Mouse (Mus musculus): ENCODE results near the gene Acox3.
"Not testable (repeated sequence)": the region's sequence is repeated elsewhere in the genome, so short reads cannot be mapped to it uniquely, and the experiment has no call there.

Acox3 gene

DNA sequence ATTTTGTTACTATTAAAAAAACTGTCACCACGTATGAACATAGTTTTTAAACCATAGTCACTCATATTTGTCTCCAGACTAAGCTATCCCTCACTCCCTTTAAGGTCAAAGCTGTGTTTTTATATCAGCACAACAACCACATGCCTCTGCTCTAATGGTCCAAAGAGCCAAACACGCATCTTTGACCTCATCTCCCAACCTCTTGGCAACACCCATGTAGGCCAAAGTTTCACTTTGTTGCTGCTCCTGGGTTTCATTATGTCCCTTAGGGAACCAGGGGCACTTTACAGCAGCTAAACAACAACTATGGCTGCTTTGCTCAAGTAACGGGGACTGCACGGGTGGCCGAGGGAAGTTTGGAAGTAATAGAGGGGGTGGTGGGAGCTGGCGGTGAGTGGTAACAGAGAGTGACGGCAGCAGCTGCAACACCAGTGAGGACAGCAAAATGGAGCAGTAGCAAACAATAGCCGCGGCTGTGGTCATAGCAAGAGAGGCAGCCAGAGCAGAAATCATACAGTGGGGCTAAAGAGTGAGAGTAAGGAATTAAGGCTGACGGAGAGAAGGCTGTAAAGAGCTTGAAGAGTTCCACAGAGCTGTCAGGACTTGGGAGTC, 6.3 kb upstream of the Acox3 start:
- DNase-seq (ENCODE audit: low spot score): no peak

DNA sequence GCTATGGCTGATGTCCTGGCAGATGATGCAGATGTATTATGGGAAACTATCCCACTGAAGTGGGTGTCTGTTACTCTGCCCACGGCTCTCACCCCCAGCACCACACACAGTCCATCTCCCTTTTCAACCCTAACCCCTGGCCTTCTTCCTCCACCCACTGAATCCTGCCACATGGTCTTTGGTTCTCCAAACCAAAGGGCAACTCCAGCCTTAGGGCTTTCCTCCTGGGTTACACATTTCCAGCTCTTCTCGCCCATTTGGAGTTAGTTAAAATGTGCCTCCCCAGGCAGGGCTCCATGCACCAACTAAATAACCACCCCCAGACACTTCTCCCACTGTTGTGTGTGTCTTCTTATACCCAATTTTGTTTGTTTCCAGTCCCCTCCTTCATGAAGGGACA, 4.4 kb upstream of the Acox3 start:
- DNase-seq (ENCODE audit: low spot score): no peak

DNA sequence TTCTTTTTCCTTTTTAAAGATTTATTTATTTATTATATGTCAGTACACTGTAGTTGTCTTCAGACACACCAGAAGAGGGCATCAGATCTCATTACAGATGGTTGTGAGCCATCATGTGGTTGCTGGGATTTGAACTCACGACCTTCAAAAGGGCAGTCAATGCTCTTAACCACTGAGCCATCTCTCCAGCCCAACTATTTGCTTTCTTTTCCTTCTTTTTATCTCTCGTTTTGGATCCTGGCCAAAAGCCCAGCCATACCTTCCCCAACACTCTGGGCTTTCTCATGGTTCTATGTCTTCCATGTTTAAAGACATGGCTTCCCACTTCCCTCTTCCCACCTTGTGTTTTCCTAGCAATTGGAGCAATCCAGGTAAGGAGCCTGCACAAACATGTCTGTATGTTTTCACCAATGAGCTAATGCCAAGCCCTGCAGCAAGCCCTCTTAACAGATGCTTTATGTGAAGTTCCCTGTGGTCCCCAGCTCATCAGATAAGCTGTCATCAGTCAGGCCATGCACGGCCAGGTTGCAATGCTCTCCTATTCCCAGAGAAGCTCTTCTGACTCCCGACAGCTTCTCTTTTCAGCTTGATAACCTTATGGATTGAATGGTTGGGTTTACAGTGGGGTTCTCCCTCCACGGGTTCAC, 3.5 kb upstream of the Acox3 start:
- DNase-seq (ENCODE audit: low spot score): no peak

DNA sequence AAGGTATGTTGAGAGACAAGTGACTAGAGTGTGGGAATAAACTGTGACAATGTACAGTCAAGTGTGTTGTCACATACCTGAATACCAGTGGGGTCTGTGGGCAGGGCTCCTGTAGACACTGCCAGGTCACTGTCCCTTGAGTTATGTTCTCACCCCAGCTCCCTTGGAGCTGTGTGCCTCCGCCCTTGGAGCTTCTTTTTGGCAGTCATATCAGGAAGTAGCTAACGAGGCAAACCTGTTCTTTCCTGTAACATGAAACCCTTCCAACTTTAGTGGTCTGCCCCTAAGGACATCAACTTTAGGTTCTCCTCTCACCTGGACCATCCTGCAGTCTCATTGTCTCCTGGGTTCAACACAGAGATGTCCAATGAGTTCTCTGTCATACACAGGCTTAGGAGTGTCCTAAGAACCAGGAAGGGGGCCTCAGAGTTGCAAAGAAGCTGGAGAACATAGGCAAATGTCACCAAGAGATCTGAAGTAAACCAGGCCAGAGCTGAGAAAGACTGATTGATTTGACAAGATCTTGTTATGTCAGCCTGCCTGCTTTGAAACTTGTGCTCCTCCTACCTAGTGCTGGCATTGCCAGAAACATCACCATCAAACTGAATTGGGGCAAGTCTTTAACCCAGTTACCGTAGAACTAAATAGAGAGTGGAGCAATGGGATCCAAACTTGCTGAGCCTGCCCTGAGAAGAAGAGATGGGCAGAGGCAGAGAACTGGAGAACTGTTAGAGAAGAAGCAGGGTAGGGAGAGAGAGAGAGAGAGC, 2.5 kb upstream of the Acox3 start:
- DNase-seq (ENCODE audit: low spot score): no peak

DNA sequence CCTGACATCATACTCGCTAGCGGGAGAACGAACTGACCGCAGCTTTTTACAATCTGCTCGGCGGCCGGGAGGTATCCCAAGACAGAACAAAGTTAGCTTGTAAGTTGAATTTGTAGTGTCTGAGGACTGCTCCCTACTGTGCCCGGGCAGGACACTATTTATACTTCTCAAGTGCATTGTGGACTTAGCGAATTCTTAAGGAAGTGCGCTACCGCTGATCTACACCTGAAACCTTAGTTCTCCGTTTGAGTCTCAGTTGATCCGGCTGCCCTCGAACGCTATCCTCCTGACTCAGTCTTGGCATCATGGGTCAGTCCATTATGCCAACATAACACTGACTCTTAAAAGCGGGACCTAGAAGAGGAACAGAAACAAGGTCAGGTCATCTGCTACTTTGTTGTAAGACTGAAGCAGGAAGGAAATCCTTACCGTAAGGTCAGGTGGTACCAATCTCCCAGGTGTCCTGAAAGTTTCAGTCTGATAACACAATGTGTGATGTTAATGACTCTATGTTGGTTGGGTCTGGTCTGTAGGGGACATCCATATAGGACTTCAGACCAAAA, 462 bp downstream of the Acox3 start:
- DNase-seq (ENCODE audit: low spot score): no peak

DNA sequence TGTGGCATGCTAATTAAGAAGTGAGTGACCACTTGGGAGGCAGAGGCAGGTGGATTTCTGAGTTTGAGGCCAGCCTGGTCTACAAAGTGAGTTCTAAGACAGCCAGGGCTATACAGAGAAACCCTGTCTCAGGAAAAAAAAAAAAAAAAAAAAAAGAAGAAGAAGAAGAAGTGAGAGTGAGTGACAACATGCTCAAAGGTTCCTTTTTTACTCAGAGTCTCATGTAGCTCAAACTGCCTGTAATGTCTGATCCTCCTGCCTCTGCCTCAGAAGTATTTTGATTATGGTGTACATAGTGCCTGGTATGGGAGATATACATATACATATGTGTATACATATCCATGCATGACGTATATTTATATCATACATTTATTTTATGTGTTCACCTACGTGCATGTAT, 1.4 kb downstream of the Acox3 start:
- not testable (repeated sequence) for DNase-seq (ENCODE audit: low spot score)

DNA sequence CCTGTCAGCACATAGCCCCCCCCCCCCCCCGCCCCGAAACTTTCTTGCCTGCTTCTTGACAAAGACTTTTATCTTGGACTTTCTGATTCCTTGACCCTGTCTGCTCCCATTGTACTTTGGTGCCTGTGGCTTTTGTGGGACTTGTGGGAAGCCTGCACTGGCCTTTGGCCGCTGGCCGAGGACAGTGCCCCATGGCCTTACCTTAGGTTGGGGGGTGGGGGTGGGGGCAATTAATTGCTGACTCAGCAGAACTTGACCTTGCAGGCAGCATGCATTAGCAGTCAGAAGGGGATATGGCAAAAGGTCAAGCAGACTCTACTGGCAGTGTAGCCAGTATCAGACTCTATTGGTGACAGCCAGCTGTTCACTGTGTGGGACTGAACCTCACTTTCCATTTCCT, 8.7 kb downstream of the Acox3 start:
- DNase-seq (ENCODE audit: low spot score): no peak

DNA sequence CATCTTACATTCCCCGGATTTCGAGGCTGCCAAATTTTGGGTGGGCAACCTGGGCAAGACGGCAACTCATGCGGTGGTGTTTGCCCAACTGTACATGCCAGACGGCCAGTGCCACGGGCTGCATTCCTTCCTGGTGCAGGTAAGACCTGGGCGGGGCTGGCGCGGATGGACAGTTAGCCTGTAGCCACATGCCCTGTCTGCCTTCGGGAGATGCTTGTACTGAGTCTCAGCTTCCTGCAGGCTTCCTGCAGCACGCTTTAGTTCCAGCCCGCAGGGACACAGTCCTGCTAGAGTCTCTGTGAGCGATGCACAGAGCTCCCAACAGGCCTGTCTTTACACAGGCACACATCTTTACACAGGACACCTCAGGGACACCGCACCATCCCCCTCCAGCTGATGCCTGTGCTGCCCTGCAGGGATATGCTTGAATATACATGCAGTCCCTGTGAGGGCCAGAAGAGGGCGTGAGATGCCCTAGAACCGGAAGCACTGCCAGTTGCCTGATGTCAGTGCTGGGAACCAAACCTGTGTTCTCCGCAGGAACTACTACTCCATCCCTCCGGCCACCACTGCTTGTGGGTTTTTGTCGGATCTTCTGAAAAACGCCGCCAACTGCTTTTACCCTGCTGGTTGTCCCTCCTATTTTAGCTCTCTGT, 9.4 kb downstream of the Acox3 start:
- DNase-seq (ENCODE audit: low spot score): no peak

DNA sequence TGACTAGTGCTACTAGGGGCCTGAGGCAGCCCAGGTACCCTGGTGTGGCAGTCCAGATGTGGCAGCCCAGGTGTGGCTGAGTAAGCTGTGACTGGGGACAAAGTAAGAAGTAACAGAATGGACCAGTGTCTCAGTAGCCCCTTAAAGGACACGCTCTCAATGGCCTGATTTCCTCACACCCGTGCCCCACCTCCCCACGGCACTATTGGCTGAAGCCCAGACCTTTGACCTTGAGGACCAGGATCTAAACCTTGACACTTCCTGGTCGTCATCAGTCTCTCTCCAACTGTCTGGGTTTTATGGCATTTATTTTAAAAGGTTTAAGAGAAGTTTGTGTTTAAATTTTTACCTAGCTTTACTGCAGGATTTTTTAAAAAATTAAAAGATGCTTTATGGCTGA, 10.0 kb downstream of the Acox3 start:
- DNase-seq (ENCODE audit: low spot score): no peak

DNA sequence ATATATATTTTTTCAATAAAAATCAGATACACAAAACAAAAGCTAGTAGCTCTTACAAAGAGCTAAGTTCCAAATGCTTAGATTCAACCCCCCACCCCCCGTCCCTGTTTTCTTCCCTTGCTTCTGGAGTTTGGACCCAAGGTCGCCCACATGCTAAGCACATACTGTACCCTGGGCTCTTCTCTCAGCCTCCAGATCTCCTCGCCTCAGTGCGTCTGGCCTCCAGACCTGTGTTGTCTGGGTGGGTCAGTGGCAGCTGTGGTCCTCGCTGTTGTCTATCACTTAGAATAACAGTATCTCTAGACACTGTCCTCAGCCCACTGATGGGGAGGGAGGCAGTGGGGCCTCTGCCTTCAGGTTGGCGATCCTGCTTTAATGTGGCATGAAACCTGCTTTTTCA, 10.4 kb downstream of the Acox3 start:
- DNase-seq (ENCODE audit: low spot score): no peak

DNA sequence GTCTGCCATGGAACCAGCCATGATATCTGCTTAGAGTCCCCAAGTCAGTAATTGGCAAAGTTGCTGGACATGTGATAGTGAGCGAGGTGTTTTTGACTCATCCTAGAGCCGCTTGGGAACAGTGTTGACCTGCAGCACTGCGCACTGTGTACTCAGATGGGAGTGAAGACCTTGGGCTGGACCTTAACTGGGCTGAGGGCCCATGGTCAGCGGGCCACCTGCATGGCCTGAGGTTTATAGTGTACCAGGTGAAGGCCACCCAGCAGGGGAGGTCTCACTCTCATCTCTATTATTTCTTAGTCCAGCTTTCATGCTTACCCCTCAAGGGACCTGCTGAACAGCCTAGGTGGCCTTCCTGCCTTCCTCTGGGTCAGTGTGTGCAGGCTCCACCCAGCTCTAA, 11.9 kb downstream of the Acox3 start:
- no peak for DNase-seq (ENCODE audit: low spot score)

DNA sequence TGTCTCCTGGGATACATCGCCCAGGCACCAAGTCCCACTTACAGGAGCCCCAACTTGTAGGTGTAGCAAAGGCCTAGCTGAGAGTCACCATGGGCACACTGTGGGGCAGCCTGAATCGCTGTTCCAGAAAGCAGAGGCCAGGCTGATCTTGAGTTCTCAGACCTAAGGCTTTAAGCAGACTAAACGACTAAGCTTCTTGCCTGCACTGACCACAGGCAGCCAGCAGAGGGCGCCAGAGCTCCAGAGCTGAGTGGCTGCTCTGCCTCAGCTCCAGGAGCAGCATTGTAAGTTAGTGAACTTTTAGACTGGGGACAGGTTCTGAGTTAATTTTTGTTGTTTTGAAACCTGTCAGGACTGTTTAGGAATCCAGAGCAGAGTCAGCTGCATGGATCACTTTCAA, 12.9 kb downstream of the Acox3 start:
- peak; percentile 29 for DNase-seq (ENCODE audit: low spot score)

DNA sequence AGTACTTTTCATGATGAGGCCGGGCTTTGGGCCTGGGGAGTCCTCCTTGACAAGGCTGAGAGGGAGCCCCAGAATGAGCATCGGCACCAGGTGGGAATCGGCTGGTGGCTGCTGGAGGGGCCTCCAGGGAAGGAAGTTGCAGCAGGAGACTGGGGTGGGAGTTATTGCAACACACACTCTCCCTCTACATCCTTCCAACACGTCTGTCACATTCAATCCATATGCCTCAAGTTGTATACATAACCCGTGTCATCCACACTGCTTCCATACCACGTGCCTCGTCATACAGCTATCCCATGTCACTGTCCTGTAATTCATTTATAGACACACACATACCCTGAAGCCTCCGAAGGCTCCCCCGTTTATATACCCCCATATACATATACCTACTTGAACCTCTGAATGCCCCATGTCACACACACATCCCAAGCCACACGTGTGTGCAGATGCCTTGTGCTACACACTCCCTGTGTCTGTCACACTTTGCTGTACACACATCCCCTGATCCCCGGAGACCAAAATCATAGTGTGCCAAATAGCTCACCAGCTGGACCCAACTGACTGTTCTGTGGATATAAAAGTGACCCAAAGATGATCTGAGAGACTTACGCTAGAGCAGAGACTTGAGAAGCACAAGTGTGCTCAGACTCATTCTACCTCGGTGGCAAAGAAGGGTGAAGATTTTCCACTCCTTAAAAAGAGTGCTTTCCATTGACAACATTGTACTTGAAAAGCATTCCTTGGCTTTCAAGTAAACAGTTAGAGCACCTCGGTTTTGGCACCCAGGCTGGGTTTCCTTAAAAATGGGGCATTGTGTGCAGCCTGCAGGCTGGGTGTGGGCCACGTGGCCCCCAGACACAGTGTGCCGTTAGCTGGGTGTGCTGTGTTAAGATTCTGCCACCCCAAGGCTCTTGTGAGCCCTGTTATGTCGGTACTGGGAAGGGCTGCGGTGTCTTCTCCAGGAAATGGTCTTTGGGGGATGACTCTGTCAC, 13.6 kb downstream of the Acox3 start:
- no peak for DNase-seq (ENCODE audit: low spot score)

DNA sequence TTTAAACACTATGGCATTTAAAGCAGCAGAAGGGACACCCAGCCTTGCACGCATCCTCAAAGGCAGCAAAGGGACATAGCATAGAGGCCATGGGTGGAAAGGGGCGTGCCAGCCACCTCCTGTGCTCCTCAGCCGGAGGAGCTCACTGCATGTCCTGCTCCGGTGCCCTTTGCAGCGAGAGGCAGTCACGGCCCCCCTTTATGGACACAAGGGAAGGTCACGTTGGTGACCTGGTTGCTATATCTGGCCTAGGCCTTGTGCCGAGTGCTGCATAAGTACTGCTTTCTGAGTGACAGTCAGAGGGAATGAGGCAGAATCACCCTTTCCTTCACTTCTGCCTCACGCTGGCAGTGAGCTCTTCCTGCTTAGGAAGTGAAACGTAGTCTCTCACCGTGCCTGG, 17.4 kb downstream of the Acox3 start:
- no peak for DNase-seq (ENCODE audit: low spot score)

DNA sequence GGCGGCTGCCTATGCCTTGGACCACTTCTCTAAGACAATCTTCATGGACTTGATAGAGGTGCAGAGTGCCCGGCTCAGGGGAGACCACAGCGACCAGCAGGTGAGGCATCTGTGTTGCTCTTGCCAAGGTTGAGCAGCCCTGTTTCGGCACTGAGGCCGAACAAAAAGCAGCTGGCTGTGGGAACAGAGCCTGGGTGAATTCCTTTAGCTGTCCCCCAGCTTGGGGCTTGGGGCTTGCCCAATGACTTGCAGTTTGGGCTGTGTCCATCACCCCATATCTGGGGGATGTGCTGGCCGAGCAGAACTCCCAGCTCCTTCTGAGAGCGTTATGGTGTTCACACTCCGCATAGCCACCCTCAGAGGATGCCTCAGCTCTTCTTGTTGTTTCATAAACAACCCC, 18.7 kb downstream of the Acox3 start:
- DNase-seq (ENCODE audit: low spot score): no peak

DNA sequence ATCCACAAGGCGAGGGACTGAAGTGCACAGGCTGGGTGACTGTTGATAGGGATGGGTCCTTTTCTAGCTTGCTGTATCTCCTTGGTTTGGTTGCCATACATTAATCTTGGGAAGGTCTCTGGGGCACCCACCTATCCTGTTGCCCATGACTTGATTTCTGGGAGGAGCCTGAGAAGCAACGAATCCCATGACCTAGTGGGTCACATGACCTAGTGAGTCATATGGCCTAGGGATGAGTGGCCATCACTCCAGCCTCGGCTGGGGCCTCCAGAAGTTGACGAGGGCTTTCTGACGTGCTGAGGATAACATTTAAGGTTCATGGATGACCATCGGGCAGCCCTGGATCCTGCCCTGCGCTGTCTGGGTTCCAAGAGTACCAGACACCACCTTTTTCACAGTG, 22.5 kb downstream of the Acox3 start:
- DNase-seq (ENCODE audit: low spot score): no peak

DNA sequence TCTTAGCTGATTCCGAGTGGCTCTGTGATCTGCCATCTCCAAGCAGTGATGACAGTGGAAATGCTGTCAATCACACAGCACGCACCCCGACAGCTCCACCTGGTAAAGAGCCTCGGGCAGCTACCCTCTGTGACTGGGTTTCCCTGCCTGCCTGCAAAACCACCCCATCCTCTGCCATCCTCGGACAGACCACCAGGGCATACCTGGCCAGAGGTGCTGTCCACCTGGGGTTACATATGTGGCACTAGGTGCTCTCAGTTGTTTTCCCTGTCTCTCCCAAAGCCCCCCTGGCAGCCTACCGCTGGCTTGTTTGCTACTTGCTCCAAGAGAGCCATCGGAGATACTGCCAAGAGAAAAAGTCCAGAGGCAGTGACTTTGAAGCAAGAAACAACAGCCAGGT, 24.0 kb downstream of the Acox3 start:
- no peak for DNase-seq (ENCODE audit: low spot score)

DNA sequence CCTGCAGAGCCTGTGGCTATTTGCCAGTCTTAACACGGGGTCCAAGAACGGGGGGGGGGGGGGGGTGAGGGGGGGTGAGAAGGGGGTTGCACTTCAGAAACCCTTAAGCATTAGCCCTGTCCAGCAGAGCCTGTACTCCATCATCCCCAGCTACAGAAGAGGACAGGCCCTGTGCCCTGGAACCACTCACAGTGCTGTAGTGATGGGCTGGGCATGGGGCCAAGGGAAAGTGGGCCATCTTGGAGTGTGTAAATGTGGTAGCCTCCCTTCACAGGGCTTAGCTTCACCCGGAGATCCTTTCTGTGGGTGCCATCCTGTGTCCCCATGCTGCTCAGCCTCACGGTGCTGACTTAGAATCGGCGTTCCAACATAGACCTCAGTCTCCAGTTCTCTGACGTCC, 24.9 kb downstream of the Acox3 start:
- no peak for DNase-seq (ENCODE audit: low spot score)

DNA sequence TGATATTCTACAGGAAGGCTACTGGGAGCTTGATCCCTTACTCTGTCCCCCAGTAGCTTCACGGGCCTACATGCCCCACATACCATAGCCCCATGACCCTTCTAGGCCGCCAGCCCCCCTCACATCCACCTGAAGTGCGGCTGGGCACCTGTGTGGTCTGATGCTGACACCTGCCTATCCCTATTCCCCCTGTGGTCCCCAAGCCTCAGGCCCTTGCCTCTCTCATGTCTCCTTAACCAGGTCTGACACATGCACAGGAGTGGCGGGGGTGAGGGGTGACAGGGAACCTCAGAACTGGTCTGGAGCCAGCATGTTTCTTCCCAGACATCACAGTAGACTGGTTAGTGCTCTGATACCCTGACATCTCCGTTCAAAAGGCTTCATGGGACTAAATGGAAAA, 25.7 kb downstream of the Acox3 start:
- no peak for DNase-seq (ENCODE audit: low spot score)

DNA sequence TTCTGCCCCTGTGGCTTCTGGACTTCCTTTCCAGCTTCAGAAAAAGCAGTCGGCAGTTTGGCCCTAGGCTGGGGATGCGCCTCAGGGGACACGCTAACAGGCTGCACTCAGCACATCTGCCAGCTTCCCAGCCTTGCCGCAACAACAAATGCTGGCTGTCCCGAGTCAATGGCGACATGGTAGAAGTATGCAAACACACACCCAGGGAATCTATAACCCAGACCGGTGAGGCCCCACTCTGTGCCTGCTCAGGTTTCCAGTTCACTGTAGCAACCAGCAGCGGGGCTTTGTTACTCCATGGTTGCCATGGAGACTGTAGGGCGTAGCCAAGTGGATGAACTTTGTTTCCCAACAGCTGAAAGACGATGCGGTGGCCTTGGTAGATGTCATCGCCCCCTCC, 26.5 kb downstream of the Acox3 start:
- DNase-seq (ENCODE audit: low spot score): no peak

DNA sequence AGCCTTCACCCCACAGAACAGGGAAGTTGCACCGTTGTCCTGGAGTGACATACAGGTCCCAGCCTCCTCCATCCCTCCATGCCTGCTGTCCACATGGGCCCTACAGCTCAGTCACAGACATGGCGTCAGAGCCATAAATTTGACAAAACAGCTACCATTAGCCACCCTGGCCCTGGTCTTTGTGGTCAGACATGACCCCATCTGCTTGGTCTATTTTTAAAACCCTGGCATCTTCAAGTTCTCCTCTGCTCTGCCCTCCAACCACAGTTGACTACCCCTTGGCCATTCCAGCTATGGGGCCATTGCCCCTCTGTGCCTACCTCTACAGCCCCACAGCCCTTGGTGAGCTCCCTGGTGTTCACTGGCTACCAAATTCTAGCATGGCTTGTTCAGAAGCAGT, 27.1 kb downstream of the Acox3 start:
- no peak for DNase-seq (ENCODE audit: low spot score)

DNA sequence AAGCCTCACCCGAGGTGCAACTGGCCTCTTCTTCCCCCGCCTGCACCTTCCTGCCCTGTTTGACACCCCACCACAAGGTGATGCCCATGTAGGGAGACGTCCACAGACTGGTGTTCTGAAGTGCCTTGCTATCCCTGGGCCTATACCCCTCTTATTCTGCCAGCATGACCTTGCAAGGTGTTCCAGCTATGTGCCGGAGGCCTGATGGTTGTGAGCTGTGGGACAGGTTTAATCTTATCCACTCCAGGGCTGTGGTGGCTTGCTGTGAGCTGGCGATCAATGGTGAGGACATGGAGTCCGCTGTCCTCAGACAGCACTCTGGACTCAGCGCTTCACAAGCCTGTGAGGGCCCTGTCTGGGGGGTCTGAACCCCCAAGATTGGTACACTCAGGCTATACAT, 27.5 kb downstream of the Acox3 start:
- no peak for DNase-seq (ENCODE audit: low spot score)

Measured in ovary, adult 18-20 months (tissue).